Mouse (Mus musculus) bone marrow, adult 2 months (tissue): ENCODE results near the gene Crlf1.

Experiments used
- CTCF ChIP-seq: fragments of 200-500 bp; IDR thresholded peaks from 2 replicates; pipeline ENCODE4 v1.5.1; 2011; ENCODE audit warnings: low read length, control low read depth; ENCODE audit not compliant: control insufficient read depth, insufficient read depth
- POLR2A ChIP-seq: fragments of 200-500 bp; IDR thresholded peaks from 2 replicates; pipeline ENCODE4 v1.6.1; 2011; ENCODE audit warnings: low read depth, mild to moderate bottlenecking, control low read depth, low read length, borderline replicate concordance; ENCODE audit not compliant: control insufficient read depth

DNA sequence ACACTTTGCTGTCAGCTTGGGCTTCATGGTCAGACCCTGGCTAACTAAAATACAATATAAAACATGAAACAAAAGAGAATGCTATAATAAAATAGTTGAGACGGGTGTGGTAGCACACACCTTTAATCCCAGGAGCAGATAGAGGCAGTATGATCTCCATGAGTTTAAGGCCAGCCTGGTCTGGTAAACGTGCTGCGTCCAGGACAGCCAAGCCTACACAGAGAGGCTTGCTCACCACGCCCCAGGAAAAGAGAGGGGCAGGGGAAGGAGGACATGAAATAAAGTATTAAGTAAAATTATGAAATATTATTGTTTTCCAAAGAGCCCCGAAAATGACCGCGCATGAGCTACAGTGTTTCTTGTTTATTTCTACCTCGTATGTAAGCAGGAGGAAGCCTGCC is 34.2 kb downstream of the Crlf1 start:
- TF ChIP-seq CTCF: no peak
- TF ChIP-seq POLR2A: no peak
